Mouse (Mus musculus): ENCODE data around the gene Bri3bp. TPM values are rescaled to one million over a fixed set of nuclear protein-coding genes. Genes with fewer than 3 reads are reported as not detected.

Bri3bp gene
- polyA plus RNA-seq, 1 experiment from 2014 or later = 33.3 TPM

GRCm38 (mm10) chr5:125403481-125404465 is 37.6 kb upstream of the Bri3bp start:
- Histone ChIP-seq H3K9me3 (no peaks in the 10 kb centered on the region), H3K36me3 (no peaks in the 10 kb centered on the region), H3K4me1 (replicated peaks) (peaks cover 20% of the 10 kb centered on the region), H3K4me3 (peak overlapping the region; percentile 36), H3K9ac (peak overlapping the region; percentile 63), H3K27me3 (no peaks in the 10 kb centered on the region), H3K4me2 (peak overlapping the region; percentile 70), H3K27ac (replicated peaks) (0 out of 2 replicates have a peak overlapping the region, but pooled peaks have one; percentile 23)
- WGBS = 12% methylated on average over 31 of the region's 31 CpGs
- ATAC-seq (ENCODE audit: low read depth) = no peak

GRCm38 (mm10) chr5:125404536-125404902 is 36.8 kb upstream of the Bri3bp start:
- no peaks in the 10 kb centered on the region for H3K36me3 ChIP-seq
- no peaks in the 10 kb centered on the region for H3K9me3 ChIP-seq
- H3K4me2 ChIP-seq = peak overlapping the region; percentile 70
- H3K27me3 ChIP-seq = no peaks in the 10 kb centered on the region
- peak overlapping the region; percentile 52 for H3K4me3 ChIP-seq
- ATAC-seq (ENCODE audit: low read depth) = no peak
- peaks cover 23% of the 10 kb centered on the region for H3K4me1 ChIP-seq (replicated peaks)
- peak overlapping the region; percentile 69 for H3K9ac ChIP-seq
- H3K27ac ChIP-seq (replicated peaks) = peak overlapping the region; percentile 92
- WGBS = 3% methylated on average over 7 of the region's 7 CpGs

GRCm38 (mm10) chr5:125404903-125405545 is 36.3 kb upstream of the Bri3bp start:
- Histone ChIP-seq H3K4me1 (replicated peaks) (peaks cover 23% of the 10 kb centered on the region), H3K9ac (peak overlapping the region; percentile 69), H3K27ac (replicated peaks) (peak overlapping the region; percentile 92), H3K9me3 (no peaks in the 10 kb centered on the region), H3K4me2 (peak overlapping the region; percentile 70), H3K4me3 (peak overlapping the region; percentile 52), H3K27me3 (no peaks in the 10 kb centered on the region), H3K36me3 (no peaks in the 10 kb centered on the region)
- ATAC-seq (ENCODE audit: low read depth) = peak; percentile 38
- under 1% methylated on average over 28 of the region's 28 CpGs for WGBS

- Histone ChIP-seq H3K27ac (replicated peaks) (peak overlapping the region; percentile 92), H3K9ac (peak overlapping the region; percentile 75), H3K4me3 (peak overlapping the region; percentile 52), H3K4me2 (peak overlapping the region; percentile 70), H3K4me1 (replicated peaks) (peaks cover 23% of the 10 kb centered on the region), H3K9me3 (no peaks in the 10 kb centered on the region), H3K27me3 (no peaks in the 10 kb centered on the region), H3K36me3 (no peaks in the 10 kb centered on the region)
- under 1% methylated on average over 31 of the region's 31 CpGs for WGBS
- ATAC-seq (ENCODE audit: low read depth) = peak; percentile 68
Observed at GRCm38 (mm10) chr5:125405546-125406248, 35.7 kb upstream of the Bri3bp start.

- Histone ChIP-seq H3K4me3 (peak overlapping the region; percentile 52), H3K9ac (peak overlapping the region; percentile 75), H3K9me3 (no peaks in the 10 kb centered on the region), H3K27me3 (no peaks in the 10 kb centered on the region), H3K27ac (replicated peaks) (peak overlapping the region; percentile 92), H3K4me2 (peak overlapping the region; percentile 70), H3K36me3 (no peaks in the 10 kb centered on the region), H3K4me1 (replicated peaks) (peaks cover 23% of the 10 kb centered on the region)
- peak; percentile 23 for ATAC-seq (ENCODE audit: low read depth)
- WGBS = 1% methylated on average over 20 of the region's 20 CpGs
Observed at GRCm38 (mm10) chr5:125406322-125407016, 34.9 kb upstream of the Bri3bp start.

GRCm38 (mm10) chr5:125407020-125407830 is 34.1 kb upstream of the Bri3bp start:
- Histone ChIP-seq H3K36me3 (no peaks in the 10 kb centered on the region), H3K4me1 (replicated peaks) (peaks cover 23% of the 10 kb centered on the region), H3K9me3 (no peaks in the 10 kb centered on the region), H3K4me3 (peak overlapping the region; percentile 52), H3K27me3 (no peaks in the 10 kb centered on the region), H3K4me2 (peak overlapping the region; percentile 70), H3K27ac (replicated peaks) (peak overlapping the region; percentile 92), H3K9ac (peak overlapping the region; percentile 75)
- WGBS = 56% methylated on average over 13 of the region's 13 CpGs
- no peak for ATAC-seq (ENCODE audit: low read depth)

GRCm38 (mm10) chr5:125407910-125408575 is 33.3 kb upstream of the Bri3bp start:
- peaks cover 23% of the 10 kb centered on the region for H3K4me1 ChIP-seq (replicated peaks)
- peaks cover 3% of the 10 kb centered on the region; the same call in 1 of the 2 replicates for H3K36me3 ChIP-seq
- WGBS = 69% methylated on average over 14 of the region's 14 CpGs
- no peaks in the 10 kb centered on the region for H3K27me3 ChIP-seq
- H3K27ac ChIP-seq (replicated peaks) = no peak overlapping the region
- no peak for ATAC-seq (ENCODE audit: low read depth)
- no peaks in the 10 kb centered on the region for H3K9me3 ChIP-seq
- H3K9ac ChIP-seq = no peak overlapping the region
- H3K4me3 ChIP-seq = no peak overlapping the region
- no peak overlapping the region for H3K4me2 ChIP-seq

- Histone ChIP-seq H3K27ac (replicated peaks) (no peak overlapping the region), H3K4me2 (peak overlapping the region; percentile 35), H3K9me3 (no peaks in the 10 kb centered on the region), H3K36me3 (peaks cover 11% of the 10 kb centered on the region), H3K27me3 (no peaks in the 10 kb centered on the region), H3K4me1 (replicated peaks) (peaks cover 18% of the 10 kb centered on the region), H3K9ac (no peak overlapping the region), H3K4me3 (peak overlapping the region; percentile 23)
- no peak for ATAC-seq (ENCODE audit: low read depth)
- WGBS = under 1% methylated on average over 13 of the region's 13 CpGs
Observed at GRCm38 (mm10) chr5:125408842-125409241, 32.5 kb upstream of the Bri3bp start.

GRCm38 (mm10) chr5:125409348-125410090 is 31.8 kb upstream of the Bri3bp start:
- Histone ChIP-seq H3K36me3 (peaks cover 17% of the 10 kb centered on the region), H3K4me1 (replicated peaks) (peaks cover 16% of the 10 kb centered on the region), H3K27me3 (no peaks in the 10 kb centered on the region), H3K9me3 (no peaks in the 10 kb centered on the region), H3K27ac (replicated peaks) (no peak overlapping the region), H3K4me3 (peak overlapping the region; percentile 23), H3K9ac (no peak overlapping the region), H3K4me2 (peak overlapping the region; percentile 35)
- WGBS = 7% methylated on average over 20 of the region's 20 CpGs
- no peak for ATAC-seq (ENCODE audit: low read depth)

GRCm38 (mm10) chr5:125411972-125412530 is 29.3 kb upstream of the Bri3bp start:
- 59% methylated on average over 5 of the region's 5 CpGs for WGBS

More at GRCm38 (mm10) chr5:125411972-125412530, 29.3 kb upstream of the Bri3bp start:
- no peak for ATAC-seq (ENCODE audit: low read depth)
- no peak overlapping the region for H3K4me3 ChIP-seq
- no peaks in the 10 kb centered on the region for H3K9me3 ChIP-seq
- peaks cover 8% of the 10 kb centered on the region for H3K4me1 ChIP-seq (replicated peaks)
- H3K36me3 ChIP-seq = peaks cover 43% of the 10 kb centered on the region
- H3K27ac ChIP-seq (replicated peaks) = no peak overlapping the region
- H3K9ac ChIP-seq = no peak overlapping the region
- no peaks in the 10 kb centered on the region for H3K27me3 ChIP-seq
- no peak overlapping the region for H3K4me2 ChIP-seq

Measured in neural tube, embryonic 13.5 days (tissue).